Mouse (Mus musculus) embryonic fibroblast, embryonic 13.5 days (primary cell): ENCODE data around the gene Apon.

Experiments
- CTCF ChIP-seq: IDR thresholded peaks from 2 replicates; pipeline ENCODE4 v1.5.1; 2011; ENCODE audit warnings: mild to moderate bottlenecking, control low read depth, low read length, moderate library complexity, borderline replicate concordance; ENCODE audit not compliant: insufficient read depth
- POLR2A ChIP-seq: IDR thresholded peaks from 2 replicates; pipeline ENCODE4 v1.6.1; 2011; ENCODE audit warnings: low read depth, mild to moderate bottlenecking, control low read depth, low read length, moderate library complexity

GRCm38 (mm10) chr10:128210131-128210530 is 43.8 kb upstream of the Apon start:
- TF ChIP-seq CTCF (no peak), POLR2A (no peak)
